ENCODE assay signal across 12 mouse cellular contexts in genomic region chr1:158871401-158871800, GRCm38 (mm10).
"Had no signal": no experiment of that assay in that cellular context is flagged by ENCODE, and none has a peak within 500 bp of the region (broad histone marks: within the 10 kb centered on the region; RNA-seq: fewer than 3 reads in every experiment).

No protein-coding gene starts in this region.

- DNase-seq: left cerebral cortex, postnatal 4 days; liver; liver, embryonic 13.5 days; liver, postnatal 0 days; lung, adult 18-20 months; lung, adult 2 months; lung, embryonic 14.5 days; lung, postnatal 10 days; lung, postnatal 14 days; lung, postnatal 36 days; lung, postnatal 4 days; midbrain, embryonic 14.5 days had no signal
